Mouse (Mus musculus): ENCODE measurements around the gene Tspan18. TPM values are rescaled to one million over a fixed set of nuclear protein-coding genes. Genes with fewer than 3 reads are reported as not detected.

Tspan18 gene
- total and polyA plus RNA-seq, 3 experiments = 0.38 TPM; not detected in 2

DNA sequence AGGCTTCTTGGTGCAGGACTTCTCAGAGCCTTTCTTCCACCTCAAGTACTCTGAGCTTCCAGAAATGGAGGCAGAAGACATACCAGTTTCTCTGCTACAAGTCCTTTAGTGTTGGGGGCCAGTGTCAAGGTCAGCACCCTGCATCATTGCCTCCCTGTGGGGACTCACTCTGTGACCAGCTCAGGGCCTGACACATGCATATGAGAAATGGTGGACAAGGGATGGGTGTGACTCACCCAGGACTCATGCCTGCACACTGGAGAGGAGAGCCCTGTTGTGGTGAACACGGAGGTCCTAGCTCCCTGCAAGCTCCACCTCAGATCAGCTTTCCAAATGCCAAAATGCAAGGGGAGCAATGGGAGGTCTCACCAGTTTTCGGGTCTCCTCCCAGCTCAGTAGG is 49.7 kb downstream of the Tspan18 start:
- peaks cover 93% of the 10 kb centered on the region for H3K27me3 ChIP-seq (replicated peaks)
- DNase-seq (ENCODE audit: extremely low read depth) = no peak
- dilution Hi-C loops (cut with MboI; ENCODE audit: extremely low pct_ligation_motif_present, extremely low pct_unique_long_range_greater_than_20kb, low sequenced_read_pairs) = no loop called here
- no peaks in the 10 kb centered on the region for H3K9me3 ChIP-seq (replicated peaks; ENCODE audit: low read length)
- no peaks in the 10 kb centered on the region; a peak in 1 of 4 replicates for H3K4me1 ChIP-seq (ENCODE audit: control insufficient read depth in 1 of 2, insufficient read depth in 2 of 2)
- in situ Hi-C loops (cut with MboI; ENCODE audit: low pct_ligation_motif_present, low pct_unique_long_range_greater_than_20kb, low sequenced_read_pairs) = no loop called here
- H3K27ac ChIP-seq (ENCODE audit: insufficient read depth, low read depth) = no peak overlapping the region
- TF ChIP-seq TBP (conservative IDR thresholded peaks at IDR 0.05; ENCODE audit: low read depth, low read length) = no peak
- TF ChIP-seq RCOR1 (conservative IDR thresholded peaks at IDR 0.05; ENCODE audit: low read depth, low read length) = no peak
- TF ChIP-seq USF2 (conservative IDR thresholded peaks at IDR 0.05; ENCODE audit: low read depth, low read length) = no peak
- no peak for TF ChIP-seq MAX (IDR thresholded peaks at IDR 0.05; ENCODE audit: low read length)
- H3K79me2 ChIP-seq (replicated peaks; ENCODE audit: control insufficient read depth, extremely low read depth, insufficient read depth, poor library complexity, severe bottlenecking) = no peaks in the 10 kb centered on the region
- H3K36me3 ChIP-seq (replicated peaks in 1 of 2; ENCODE audit: control insufficient read depth in 1 of 2, insufficient read depth in 1 of 2, low read length in 1 of 2) = no peaks in the 10 kb centered on the region
- no peak overlapping the region for H3K4me2 ChIP-seq (ENCODE audit: insufficient read depth, low read depth, poor library complexity, severe bottlenecking)
- no peak overlapping the region for H3K9ac ChIP-seq (ENCODE audit: insufficient read depth, low read depth)
- H3K4me3 ChIP-seq (replicated peaks in 1 of 3; ENCODE audit: low read depth in 2 of 3, low read length in 2 of 3, poor library complexity in 1 of 3) = no peak overlapping the region

DNA sequence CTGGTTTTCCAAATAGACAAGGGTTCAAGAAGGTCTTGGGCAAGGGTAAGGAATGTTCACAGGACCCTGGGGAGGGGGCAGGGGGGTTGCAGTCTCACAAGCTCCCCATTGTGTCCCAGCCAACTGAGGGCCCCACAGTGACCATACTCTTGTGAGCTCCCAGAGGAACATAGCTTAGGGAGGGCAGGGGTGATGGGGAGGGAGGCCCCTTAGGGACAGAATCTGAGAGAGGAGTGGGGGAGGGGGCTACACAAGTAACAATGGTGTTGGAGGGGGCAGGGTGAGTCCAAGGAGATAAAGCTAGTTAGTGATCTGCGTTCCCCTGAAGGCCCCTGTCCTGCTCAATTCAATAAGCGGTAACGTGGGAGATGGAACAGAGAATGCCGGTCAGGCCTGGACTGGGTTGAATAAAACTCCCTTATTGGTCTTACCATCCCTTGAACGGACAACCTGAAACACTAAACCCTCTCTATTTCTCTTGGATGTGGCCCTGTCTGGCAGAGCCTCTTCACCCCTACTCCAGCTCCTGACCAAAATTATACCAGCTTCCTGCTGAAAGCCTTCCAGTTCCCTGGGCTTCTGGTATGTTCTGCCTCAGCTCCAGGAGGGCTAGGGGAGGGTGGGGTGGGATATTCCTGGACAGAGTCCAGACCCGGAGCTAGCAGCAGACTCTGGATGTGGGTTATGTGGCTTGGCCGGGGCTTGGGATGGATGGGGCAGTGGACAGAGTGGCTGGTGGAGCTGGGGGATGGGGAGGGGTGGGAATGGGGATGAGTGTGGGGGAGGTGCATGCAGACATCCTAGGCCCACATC is 50.6 kb downstream of the Tspan18 start:
- no peaks in the 10 kb centered on the region; a peak in 1 of 4 replicates for H3K4me1 ChIP-seq (ENCODE audit: control insufficient read depth in 1 of 2, insufficient read depth in 2 of 2)
- H3K79me2 ChIP-seq (replicated peaks; ENCODE audit: control insufficient read depth, extremely low read depth, insufficient read depth, poor library complexity, severe bottlenecking) = no peaks in the 10 kb centered on the region
- no peak overlapping the region for H3K4me3 ChIP-seq (replicated peaks in 1 of 3; ENCODE audit: low read depth in 2 of 3, low read length in 2 of 3, poor library complexity in 1 of 3)
- no peaks in the 10 kb centered on the region for H3K9me3 ChIP-seq (replicated peaks; ENCODE audit: low read length)
- TF ChIP-seq PAX5 (IDR thresholded peaks at IDR 0.05; ENCODE audit: low read length) (no peak), ZKSCAN1 (IDR thresholded peaks at IDR 0.05; ENCODE audit: borderline replicate concordance, low read depth, low read length) (no peak), E2F4 (IDR thresholded peaks at IDR 0.05; ENCODE audit: insufficient replicate concordance, low read depth, low read length) (no peak), ZMIZ1 (IDR thresholded peaks at IDR 0.05; ENCODE audit: low read depth, low read length) (no peak), EP300 (IDR thresholded peaks at IDR 0.05; ENCODE audit: low read length) (no peak), SIN3A (IDR thresholded peaks at IDR 0.05; ENCODE audit: low read length) (no peak), CTCF (conservative IDR thresholded peaks at IDR 0.05 in 1 of 2, IDR thresholded peaks at IDR 0.05 in 1 of 2; ENCODE audit: low read depth in 2 of 2, low read length in 2 of 2) (no peak), POLR2AphosphoS2 (IDR thresholded peaks at IDR 0.05; ENCODE audit: low read depth, low read length) (no peak)
- no peak overlapping the region for H3K4me2 ChIP-seq (ENCODE audit: insufficient read depth, low read depth, poor library complexity, severe bottlenecking)
- DNase-seq (ENCODE audit: extremely low read depth) = no peak
- H3K9ac ChIP-seq (ENCODE audit: insufficient read depth, low read depth) = no peak overlapping the region
- H3K27ac ChIP-seq (ENCODE audit: insufficient read depth, low read depth) = no peak overlapping the region
- H3K36me3 ChIP-seq (replicated peaks in 1 of 2; ENCODE audit: control insufficient read depth in 1 of 2, insufficient read depth in 1 of 2, low read length in 1 of 2) = no peaks in the 10 kb centered on the region
- dilution Hi-C loops (cut with MboI; ENCODE audit: extremely low pct_ligation_motif_present, extremely low pct_unique_long_range_greater_than_20kb, low sequenced_read_pairs) = no loop called here
- peaks cover 93% of the 10 kb centered on the region for H3K27me3 ChIP-seq (replicated peaks)
- in situ Hi-C loops (cut with MboI; ENCODE audit: low pct_ligation_motif_present, low pct_unique_long_range_greater_than_20kb, low sequenced_read_pairs) = no loop called here

DNA sequence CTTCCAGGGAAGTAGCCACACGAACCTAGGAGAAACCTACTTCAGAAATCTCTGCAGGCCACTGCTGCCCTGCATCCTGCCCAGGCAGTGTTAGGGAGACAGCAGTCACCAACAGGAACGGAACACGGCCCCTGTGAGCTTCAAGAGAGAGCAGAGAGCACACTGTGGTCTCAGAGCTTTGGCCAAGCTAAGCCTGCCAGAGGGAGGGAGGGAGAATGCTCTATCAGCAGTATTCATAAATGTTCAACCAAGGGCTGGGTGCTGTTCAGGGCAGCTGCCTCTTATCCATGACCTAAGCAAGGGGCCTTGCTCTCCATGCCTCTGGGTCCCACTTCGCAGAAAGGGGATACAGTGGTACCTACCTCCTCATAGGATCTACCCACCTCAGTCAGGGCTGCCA is 51.7 kb downstream of the Tspan18 start:
- H3K9ac ChIP-seq (ENCODE audit: insufficient read depth, low read depth) = no peak overlapping the region
- no peak overlapping the region for H3K4me2 ChIP-seq (ENCODE audit: insufficient read depth, low read depth, poor library complexity, severe bottlenecking)
- no peak for DNase-seq (ENCODE audit: extremely low read depth)
- TF ChIP-seq MXI1 (IDR thresholded peaks at IDR 0.05; ENCODE audit: low read depth, low read length) = no peak
- no peak for TF ChIP-seq TCF12 (IDR thresholded peaks at IDR 0.05; ENCODE audit: low read depth, low read length)
- TF ChIP-seq EP300 (IDR thresholded peaks at IDR 0.05; ENCODE audit: low read length) = no peak
- TF ChIP-seq MAFK (IDR thresholded peaks at IDR 0.05; ENCODE audit: insufficient replicate concordance, low read length) = no peak
- TF ChIP-seq E2F4 (IDR thresholded peaks at IDR 0.05; ENCODE audit: insufficient replicate concordance, low read depth, low read length) = no peak
- no peak for TF ChIP-seq TBP (conservative IDR thresholded peaks at IDR 0.05; ENCODE audit: low read depth, low read length)
- TF ChIP-seq NELFE (IDR thresholded peaks at IDR 0.05; ENCODE audit: low read depth, low read length) = no peak
- TF ChIP-seq BHLHE40 (IDR thresholded peaks at IDR 0.05; ENCODE audit: low read depth, low read length) = no peak
- no peak for TF ChIP-seq POLR2A (IDR thresholded peaks at IDR 0.05; ENCODE audit: low read depth, low read length)
- TF ChIP-seq SIN3A (IDR thresholded peaks at IDR 0.05; ENCODE audit: low read length) = no peak
- no peak for TF ChIP-seq CHD1 (IDR thresholded peaks at IDR 0.05; ENCODE audit: low read depth, low read length)
- TF ChIP-seq ELF1 (IDR thresholded peaks at IDR 0.05; ENCODE audit: low read depth, low read length) = no peak
- TF ChIP-seq CTCF (conservative IDR thresholded peaks at IDR 0.05 in 1 of 2, IDR thresholded peaks at IDR 0.05 in 1 of 2; ENCODE audit: low read depth in 2 of 2, low read length in 2 of 2) = no peak
- no peak for TF ChIP-seq ZNF384 (IDR thresholded peaks at IDR 0.05; ENCODE audit: low read depth, low read length)
- TF ChIP-seq MYC (IDR thresholded peaks at IDR 0.05; ENCODE audit: low read depth, low read length) = no peak
- no peak for TF ChIP-seq POLR2AphosphoS2 (IDR thresholded peaks at IDR 0.05; ENCODE audit: low read depth, low read length)
- no peak for TF ChIP-seq GABPA (IDR thresholded peaks at IDR 0.05; ENCODE audit: insufficient replicate concordance, low read depth, low read length)
- no peak for TF ChIP-seq CHD2 (IDR thresholded peaks at IDR 0.05; ENCODE audit: low read length)
- in situ Hi-C loops (cut with MboI; ENCODE audit: low pct_ligation_motif_present, low pct_unique_long_range_greater_than_20kb, low sequenced_read_pairs) = no loop called here
- H3K79me2 ChIP-seq (replicated peaks; ENCODE audit: control insufficient read depth, extremely low read depth, insufficient read depth, poor library complexity, severe bottlenecking) = no peaks in the 10 kb centered on the region
- H3K4me3 ChIP-seq (replicated peaks in 1 of 3; ENCODE audit: low read depth in 2 of 3, low read length in 2 of 3, poor library complexity in 1 of 3) = no peak overlapping the region
- H3K9me3 ChIP-seq (replicated peaks; ENCODE audit: low read length) = no peaks in the 10 kb centered on the region
- H3K27me3 ChIP-seq (replicated peaks) = peaks cover 95% of the 10 kb centered on the region
- H3K27ac ChIP-seq (ENCODE audit: insufficient read depth, low read depth) = no peak overlapping the region
- H3K36me3 ChIP-seq (replicated peaks in 1 of 2; ENCODE audit: control insufficient read depth in 1 of 2, insufficient read depth in 1 of 2, low read length in 1 of 2) = no peaks in the 10 kb centered on the region
- dilution Hi-C loops (cut with MboI; ENCODE audit: extremely low pct_ligation_motif_present, extremely low pct_unique_long_range_greater_than_20kb, low sequenced_read_pairs) = no loop called here
- no peaks in the 10 kb centered on the region; a peak in 1 of 4 replicates for H3K4me1 ChIP-seq (ENCODE audit: control insufficient read depth in 1 of 2, insufficient read depth in 2 of 2)

Measured in CH12.LX (cell line).